Mouse (Mus musculus): ENCODE measurements at regions not wholly inside any gene's neighbourhood (a gene's known extent, or its start where the extent isn't known, plus 50 kb on each side); places are given as distances from the start of the nearest gene placed in this dataset.

DNA sequence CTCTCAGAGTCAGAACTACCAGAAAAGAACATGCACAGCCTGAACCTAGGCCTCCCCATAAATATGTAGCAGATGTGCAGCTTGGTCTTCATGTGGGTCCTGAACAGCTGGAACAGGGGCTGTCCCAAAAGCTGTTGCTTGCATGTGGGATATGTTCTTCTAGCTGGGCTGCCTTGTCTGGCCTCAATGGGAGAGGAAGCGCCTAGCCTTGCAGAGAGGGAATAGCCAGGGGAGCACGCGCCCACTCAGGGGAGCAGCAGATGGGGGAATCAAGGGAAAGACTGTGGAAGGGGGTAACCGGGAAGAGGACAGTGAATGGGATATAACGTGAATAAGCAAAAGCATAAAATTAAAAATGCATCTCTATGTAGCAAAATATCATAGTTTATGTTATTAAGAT is 154.9 kb upstream of the Slc30a5 start:
- H3K9ac ChIP-seq: no peak overlapping the region
- no peaks in the 10 kb centered on the region for H3K9me3 ChIP-seq
- no peaks in the 10 kb centered on the region for H3K27me3 ChIP-seq (replicated peaks)
- no peaks in the 10 kb centered on the region for H3K36me3 ChIP-seq
- no peak for ATAC-seq (ENCODE audit: extremely low read depth, insufficient number of reproducible peaks, low FRiP score, low TSS enrichment)
- no peaks in the 10 kb centered on the region for H3K4me1 ChIP-seq
- no peak overlapping the region for H3K4me2 ChIP-seq
- H3K4me3 ChIP-seq: no peak overlapping the region
- 90% methylated on average over 5 of the region's 5 CpGs for WGBS
- no peak overlapping the region for H3K27ac ChIP-seq (replicated peaks)

DNA sequence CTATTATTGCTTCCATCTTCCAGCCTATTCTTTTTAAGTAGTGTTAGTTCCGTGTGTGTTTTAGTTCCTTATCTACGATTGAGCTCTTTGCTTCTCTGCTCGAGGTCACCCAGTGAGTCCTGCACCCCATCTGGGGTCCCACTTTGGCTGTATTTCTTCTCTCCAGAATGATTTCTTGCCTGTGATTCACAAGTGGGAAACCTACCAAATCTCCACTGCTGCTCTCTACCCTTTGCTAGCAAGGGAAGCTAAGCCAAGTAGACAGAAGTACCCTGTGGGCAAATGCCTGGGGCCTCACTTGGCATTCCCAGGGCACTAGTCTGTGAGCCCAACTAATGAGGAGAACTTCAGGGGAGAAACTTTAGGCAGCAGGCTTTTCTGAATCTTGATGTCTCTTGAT is 142.5 kb upstream of the Slc30a5 start:
- Histone ChIP-seq H3K4me2 (no peak overlapping the region), H3K4me1 (peaks cover 23% of the 10 kb centered on the region), H3K36me3 (no peaks in the 10 kb centered on the region), H3K9me3 (no peaks in the 10 kb centered on the region), H3K4me3 (no peak overlapping the region), H3K27me3 (replicated peaks) (no peaks in the 10 kb centered on the region), H3K27ac (replicated peaks) (no peak overlapping the region), H3K9ac (no peak overlapping the region)
- ATAC-seq (ENCODE audit: extremely low read depth, insufficient number of reproducible peaks, low FRiP score, low TSS enrichment): no peak
- 27% methylated on average over 3 of the region's 3 CpGs for WGBS

DNA sequence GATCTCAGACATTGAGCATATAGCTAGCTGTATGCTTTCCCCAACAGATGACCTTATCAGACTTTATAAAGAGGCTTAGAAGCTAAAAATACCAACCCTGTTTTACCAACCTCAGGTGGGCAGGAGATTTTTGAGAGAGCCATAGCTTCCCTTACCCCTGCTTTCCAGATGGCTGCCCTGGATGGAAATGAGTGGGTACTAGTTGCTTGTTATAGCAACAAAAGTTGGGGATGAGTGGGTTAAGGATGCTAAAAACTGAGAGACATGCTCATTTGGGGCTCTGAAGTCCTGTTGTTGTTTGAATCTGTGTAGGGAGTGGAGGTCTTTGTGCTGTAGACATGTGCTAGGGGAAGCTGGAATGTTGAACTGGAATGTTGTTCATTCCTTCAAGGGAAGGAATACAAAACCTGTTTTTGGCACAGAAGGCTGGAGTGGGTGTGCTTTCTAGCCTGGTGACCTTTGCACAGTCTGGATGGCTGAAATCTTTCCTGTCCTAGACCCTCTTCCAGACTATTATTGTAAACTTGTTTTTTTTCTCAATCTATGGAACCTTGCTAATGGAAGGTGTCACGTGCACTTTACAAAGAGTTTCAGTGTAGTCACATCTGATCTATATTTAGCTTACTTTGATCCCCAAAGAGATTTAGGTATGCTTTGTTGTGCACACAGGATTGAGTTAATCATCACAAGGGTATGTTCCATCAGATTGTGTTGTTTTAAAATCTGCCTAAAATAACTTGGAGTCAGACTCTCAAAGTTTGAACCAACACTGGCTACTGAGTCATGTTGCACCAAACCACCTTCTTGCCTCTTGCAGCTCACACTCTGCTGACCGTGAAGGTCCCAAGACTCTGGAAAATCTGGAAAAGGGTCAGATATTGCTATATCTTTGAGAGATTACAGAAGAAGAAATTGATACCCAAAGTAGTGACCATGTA is 138.1 kb upstream of the Slc30a5 start:
- H3K27ac ChIP-seq (replicated peaks): no peak overlapping the region
- H3K4me2 ChIP-seq: no peak overlapping the region
- H3K36me3 ChIP-seq: no peaks in the 10 kb centered on the region
- WGBS: 57% methylated on average over 2 of the region's 2 CpGs
- ATAC-seq (ENCODE audit: extremely low read depth, insufficient number of reproducible peaks, low FRiP score, low TSS enrichment): no peak
- no peaks in the 10 kb centered on the region for H3K27me3 ChIP-seq (replicated peaks)
- no peaks in the 10 kb centered on the region for H3K9me3 ChIP-seq
- H3K9ac ChIP-seq: no peak overlapping the region
- no peak overlapping the region for H3K4me3 ChIP-seq
- H3K4me1 ChIP-seq: peaks cover 23% of the 10 kb centered on the region

DNA sequence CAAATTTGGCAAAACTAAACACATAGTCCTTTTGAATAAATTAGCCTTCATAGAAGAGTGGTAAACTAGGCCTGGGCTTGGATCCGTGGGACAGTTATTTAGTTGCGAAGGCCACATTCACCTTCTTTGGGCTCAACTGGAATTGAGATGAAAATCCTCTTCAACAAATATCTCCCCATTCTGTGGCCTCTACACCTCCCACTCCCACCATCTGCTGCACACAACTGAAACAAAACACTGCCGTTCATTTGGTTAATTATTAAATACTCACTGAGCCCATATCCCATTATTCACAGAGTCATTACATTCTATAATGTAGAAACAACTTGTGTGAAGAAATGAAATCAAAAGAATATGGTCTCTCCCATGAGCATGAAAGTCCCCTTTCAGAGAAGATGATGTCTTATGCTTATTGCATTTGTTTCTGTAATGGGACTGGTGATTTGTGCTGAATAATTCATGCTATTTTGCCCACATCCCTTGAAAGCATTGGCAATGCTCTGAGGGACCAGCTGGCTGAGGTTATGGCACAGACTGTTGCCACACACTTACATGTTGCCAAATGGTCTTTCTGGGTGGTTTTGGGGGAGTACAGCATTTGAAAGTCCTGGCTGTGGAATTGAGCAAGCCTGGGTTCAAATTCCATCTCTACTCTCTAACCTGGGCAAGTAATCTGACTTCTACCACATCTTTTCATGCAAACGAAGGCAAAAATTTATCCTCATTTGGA is 129.7 kb upstream of the Slc30a5 start:
- no peak for ATAC-seq (ENCODE audit: extremely low read depth, insufficient number of reproducible peaks, low FRiP score, low TSS enrichment)
- WGBS: 80% methylated on average over 4 of the region's 4 CpGs
- H3K4me2 ChIP-seq: no peak overlapping the region

DNA sequence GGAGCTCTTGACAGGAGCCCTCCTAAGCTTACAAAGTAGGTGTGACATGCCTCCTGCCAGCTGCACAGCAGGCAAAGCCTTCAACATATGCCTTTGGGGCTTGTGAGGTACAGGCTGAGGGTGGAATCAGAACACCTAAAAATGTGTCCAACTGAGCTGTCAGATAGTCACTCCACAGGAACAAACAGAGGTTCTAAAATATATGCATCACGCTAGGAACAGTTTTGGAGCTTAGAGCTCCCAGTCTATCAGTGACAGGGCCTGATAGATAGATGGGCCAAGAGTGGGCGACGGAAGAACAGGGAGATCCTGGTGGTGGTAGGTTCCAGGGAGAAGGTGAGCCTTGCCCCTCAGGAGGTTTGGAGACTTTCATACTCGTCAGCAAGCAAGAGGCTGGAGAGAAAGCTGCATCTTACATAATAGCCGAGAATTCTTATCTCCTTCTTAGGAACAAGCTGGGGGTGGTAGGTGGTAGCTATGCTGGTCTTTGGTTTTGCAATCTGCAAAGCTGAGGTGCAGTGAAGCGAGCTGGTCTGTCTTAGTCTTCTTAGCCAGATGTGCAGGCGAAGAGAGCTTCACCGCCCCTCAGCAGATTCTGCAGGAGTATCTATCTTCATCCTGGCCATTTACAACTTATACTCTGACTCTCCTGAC is 121.5 kb upstream of the Slc30a5 start:
- H3K27me3 ChIP-seq (replicated peaks): no peaks in the 10 kb centered on the region
- H3K9me3 ChIP-seq: no peaks in the 10 kb centered on the region
- H3K27ac ChIP-seq (replicated peaks): no peak overlapping the region
- no peaks in the 10 kb centered on the region for H3K36me3 ChIP-seq
- peaks cover 34% of the 10 kb centered on the region for H3K4me1 ChIP-seq
- 47% methylated on average over 8 of the region's 8 CpGs for WGBS
- H3K9ac ChIP-seq: no peak overlapping the region
- ATAC-seq (ENCODE audit: extremely low read depth, insufficient number of reproducible peaks, low FRiP score, low TSS enrichment): no peak
- no peak overlapping the region for H3K4me3 ChIP-seq
- no peak overlapping the region for H3K4me2 ChIP-seq

More for the DNA sequence above, 129.7 kb upstream of the Slc30a5 start:
- no peaks in the 10 kb centered on the region for H3K4me1 ChIP-seq
- H3K9me3 ChIP-seq: no peaks in the 10 kb centered on the region
- H3K9ac ChIP-seq: no peak overlapping the region
- H3K36me3 ChIP-seq: no peaks in the 10 kb centered on the region
- no peak overlapping the region for H3K27ac ChIP-seq (replicated peaks)
- no peak overlapping the region for H3K4me3 ChIP-seq
- H3K27me3 ChIP-seq (replicated peaks): no peaks in the 10 kb centered on the region

DNA sequence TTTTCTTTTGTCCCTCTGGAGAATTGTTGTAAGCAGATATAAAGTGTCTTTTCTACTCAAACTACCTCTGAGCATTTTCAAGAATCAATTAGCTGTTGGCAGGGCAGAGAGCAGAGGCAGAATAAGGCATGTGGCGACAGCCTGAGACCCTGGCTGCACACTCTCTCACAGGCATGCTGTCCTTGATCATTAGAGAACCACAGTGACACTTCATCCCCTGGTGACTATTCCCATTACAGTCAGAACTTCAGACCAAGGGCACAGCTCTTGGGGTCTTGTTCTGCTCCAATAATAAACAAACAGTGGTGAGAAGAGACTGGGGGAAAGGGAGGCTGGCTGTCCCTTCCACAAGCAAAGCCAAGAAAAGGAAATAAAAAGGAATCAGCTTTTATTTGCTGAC is 120.9 kb upstream of the Slc30a5 start:
- H3K4me2 ChIP-seq: no peak overlapping the region
- no peaks in the 10 kb centered on the region for H3K36me3 ChIP-seq
- no peak for ATAC-seq (ENCODE audit: extremely low read depth, insufficient number of reproducible peaks, low FRiP score, low TSS enrichment)
- H3K9ac ChIP-seq: no peak overlapping the region
- H3K4me1 ChIP-seq: peaks cover 34% of the 10 kb centered on the region
- no peak overlapping the region for H3K27ac ChIP-seq (replicated peaks)
- H3K4me3 ChIP-seq: no peak overlapping the region
- no peaks in the 10 kb centered on the region for H3K9me3 ChIP-seq
- 52% methylated on average over 1 of the region's 1 CpGs for WGBS
- H3K27me3 ChIP-seq (replicated peaks): no peaks in the 10 kb centered on the region

DNA sequence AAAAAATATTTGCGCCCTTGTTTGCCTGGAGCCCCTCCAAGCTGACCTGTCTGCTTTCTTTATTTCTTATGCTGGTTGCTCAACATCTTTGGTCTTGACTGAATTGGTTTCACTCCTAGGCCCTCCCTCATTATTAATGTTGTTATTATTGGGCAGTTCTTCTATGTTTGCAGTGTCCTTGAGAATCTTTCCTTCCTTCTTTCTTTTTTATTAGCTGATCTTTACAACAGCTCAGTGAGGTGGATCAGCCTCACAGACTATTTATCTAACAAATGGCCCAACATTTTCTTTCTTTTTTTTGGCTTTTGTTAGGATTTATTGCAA is 117.9 kb upstream of the Slc30a5 start:
- Histone ChIP-seq H3K4me3 (no peak overlapping the region), H3K9ac (no peak overlapping the region), H3K27ac (replicated peaks) (no peak overlapping the region), H3K4me1 (peaks cover 34% of the 10 kb centered on the region), H3K4me2 (no peak overlapping the region), H3K9me3 (no peaks in the 10 kb centered on the region), H3K27me3 (replicated peaks) (no peaks in the 10 kb centered on the region), H3K36me3 (no peaks in the 10 kb centered on the region)
- WGBS: 80% methylated on average over 1 of the region's 1 CpGs
- ATAC-seq (ENCODE audit: extremely low read depth, insufficient number of reproducible peaks, low FRiP score, low TSS enrichment): no peak

DNA sequence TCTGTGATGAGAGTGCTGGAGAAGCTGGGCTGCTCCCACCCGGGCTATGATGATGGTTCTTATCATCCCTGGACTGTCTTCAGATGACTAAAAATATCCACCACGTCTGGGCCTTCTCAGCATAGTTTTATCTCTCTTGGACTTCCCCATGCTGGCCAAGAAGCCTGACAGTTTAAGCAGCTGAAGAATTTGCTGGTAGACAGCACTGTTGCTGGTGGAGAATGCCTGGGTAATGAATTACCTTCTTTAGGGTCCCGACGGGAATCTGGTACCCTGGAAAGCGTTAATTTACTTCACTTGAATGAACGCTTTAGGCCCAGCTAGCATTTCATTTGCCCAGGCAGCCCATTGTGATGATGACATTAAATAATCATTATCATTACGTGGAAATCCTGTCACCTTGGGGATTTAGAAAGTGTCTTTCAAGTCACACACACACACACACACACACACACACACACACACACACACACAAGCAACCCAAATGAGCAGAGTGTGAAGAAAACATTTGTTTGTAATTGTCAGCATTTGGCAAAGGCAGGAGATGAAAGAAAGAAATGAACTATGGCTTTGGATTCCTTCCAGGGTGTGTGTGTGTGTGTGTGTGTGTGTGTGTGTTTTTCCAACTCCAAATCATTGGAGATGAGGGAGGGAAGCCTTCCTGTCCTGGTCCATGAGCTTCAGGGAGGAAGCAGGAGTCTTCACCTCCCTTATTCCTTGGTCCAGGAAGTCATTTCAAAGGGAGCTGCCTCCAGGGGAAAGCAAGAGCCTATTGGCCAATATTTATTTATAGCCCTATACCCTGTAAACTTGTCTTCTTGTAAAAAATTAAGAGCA is 117.3 kb upstream of the Slc30a5 start:
- Histone ChIP-seq H3K9ac (no peak overlapping the region), H3K9me3 (no peaks in the 10 kb centered on the region), H3K4me1 (peaks cover 34% of the 10 kb centered on the region), H3K4me3 (no peak overlapping the region), H3K4me2 (peak overlapping the region; percentile 37), H3K27ac (replicated peaks) (no peak overlapping the region), H3K36me3 (no peaks in the 10 kb centered on the region), H3K27me3 (replicated peaks) (no peaks in the 10 kb centered on the region)
- 17% methylated on average over 7 of the region's 7 CpGs for WGBS
- ATAC-seq (ENCODE audit: extremely low read depth, insufficient number of reproducible peaks, low FRiP score, low TSS enrichment): no peak

DNA sequence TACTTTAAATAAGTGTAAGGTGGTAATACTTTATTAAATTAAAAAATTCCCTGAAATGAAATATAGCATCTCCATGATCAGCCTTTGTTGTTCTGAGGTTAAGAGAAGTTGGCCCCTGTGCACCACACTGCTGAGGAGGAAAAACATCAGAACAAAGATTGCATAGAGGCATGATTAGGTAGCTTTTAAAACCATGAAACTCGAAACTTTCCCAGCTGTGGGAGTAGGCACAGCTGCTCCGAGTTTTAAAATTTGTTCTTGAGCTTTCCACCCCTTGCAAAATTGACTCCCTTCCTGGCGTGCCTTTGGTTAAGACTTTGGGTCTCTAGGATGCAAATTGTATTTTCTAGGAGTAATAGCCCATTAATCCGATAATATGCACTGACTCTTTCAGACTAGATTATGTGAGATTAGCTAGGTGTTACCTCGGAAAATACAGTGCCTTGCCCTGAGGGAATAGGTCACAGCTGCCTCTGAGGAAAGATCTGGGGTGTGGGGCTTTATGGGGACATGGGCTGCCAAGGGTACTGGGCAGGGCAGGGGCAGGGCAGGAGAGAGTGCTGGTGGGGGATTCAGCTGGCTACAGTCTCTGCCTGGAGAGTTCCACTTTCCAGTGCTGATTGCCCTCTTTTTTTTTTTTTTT is 110.1 kb upstream of the Slc30a5 start:
- Histone ChIP-seq H3K27me3 (replicated peaks) (no peaks in the 10 kb centered on the region), H3K9me3 (no peaks in the 10 kb centered on the region), H3K27ac (replicated peaks) (no peak overlapping the region), H3K4me1 (peaks cover 10% of the 10 kb centered on the region), H3K36me3 (no peaks in the 10 kb centered on the region), H3K4me2 (no peak overlapping the region), H3K9ac (no peak overlapping the region), H3K4me3 (no peak overlapping the region)
- no peak for ATAC-seq (ENCODE audit: extremely low read depth, insufficient number of reproducible peaks, low FRiP score, low TSS enrichment)
- 57% methylated on average over 5 of the region's 5 CpGs for WGBS

DNA sequence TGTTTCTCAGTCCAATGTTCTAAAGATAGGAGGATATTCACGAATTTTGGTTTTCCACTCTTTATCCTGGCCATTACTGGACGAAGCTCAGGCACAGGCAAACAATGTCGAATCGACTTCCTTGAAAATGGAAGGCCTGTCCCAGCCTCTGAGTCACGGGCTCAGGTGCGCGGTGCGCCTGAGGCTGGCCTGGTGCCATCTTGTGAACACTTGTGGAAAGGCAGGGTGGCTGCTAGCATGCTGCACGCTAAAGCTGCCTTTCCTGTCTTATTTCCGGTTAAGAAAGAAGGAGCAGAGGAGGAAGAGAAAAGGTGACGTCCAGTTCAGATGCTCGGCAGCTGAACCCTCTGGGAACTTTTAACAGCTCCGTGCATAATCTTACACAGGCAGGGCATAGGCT is 107.6 kb upstream of the Slc30a5 start:
- no peak for ATAC-seq (ENCODE audit: extremely low read depth, insufficient number of reproducible peaks, low FRiP score, low TSS enrichment)
- H3K4me1 ChIP-seq: peaks cover 10% of the 10 kb centered on the region
- 62% methylated on average over 13 of the region's 13 CpGs for WGBS
- no peaks in the 10 kb centered on the region for H3K9me3 ChIP-seq
- no peaks in the 10 kb centered on the region for H3K27me3 ChIP-seq (replicated peaks)
- H3K4me3 ChIP-seq: no peak overlapping the region
- no peak overlapping the region for H3K27ac ChIP-seq (replicated peaks)
- H3K36me3 ChIP-seq: no peaks in the 10 kb centered on the region
- H3K9ac ChIP-seq: no peak overlapping the region
- H3K4me2 ChIP-seq: no peak overlapping the region
